Mouse (Mus musculus): ENCODE data around the gene Rap1gap2. TPM values are rescaled to one million over a fixed set of nuclear protein-coding genes. Genes with fewer than 3 reads are reported as not detected.

Rap1gap2 gene
- total RNA-seq, 2 experiments from 2014 or later, result 179 to 181 TPM

DNA sequence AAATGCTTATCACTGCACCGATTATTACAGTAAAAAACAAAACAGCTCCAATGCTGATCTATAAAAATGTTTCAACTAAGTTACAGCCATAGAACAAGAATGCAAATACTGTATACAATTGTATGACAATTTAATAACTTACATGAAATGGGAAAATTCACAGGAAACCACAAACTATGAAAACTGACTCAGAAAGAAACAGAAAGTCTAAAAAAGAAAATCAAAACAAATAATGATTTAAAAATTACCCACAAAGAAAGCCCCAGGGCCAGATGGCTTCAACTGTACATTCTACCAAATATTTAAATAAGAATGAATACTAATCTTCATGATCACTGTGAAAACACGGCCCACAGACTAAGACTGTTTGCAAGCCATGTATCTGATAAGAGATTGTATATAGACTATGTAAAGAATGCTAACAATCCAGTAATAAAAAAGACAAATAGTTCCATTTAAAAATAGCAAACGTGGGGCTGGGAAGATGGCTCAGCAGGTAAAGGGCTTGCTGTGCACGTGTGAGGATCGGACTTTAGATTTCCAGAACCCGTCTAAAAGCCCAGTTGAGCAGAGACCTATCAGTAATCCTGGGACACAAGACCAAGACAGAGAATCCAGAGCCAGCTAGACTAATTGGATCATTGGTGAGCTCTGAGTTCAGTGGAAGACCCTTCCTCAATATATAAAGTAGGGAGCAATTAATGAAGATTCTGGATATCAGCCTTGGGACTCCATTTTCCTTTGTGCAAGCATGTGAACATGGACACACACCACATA, 167.4 kb downstream of the Rap1gap2 start:
- no peak for DNase-seq (ENCODE audit: low spot score in 2 of 2)
- intact Hi-C loops (cut with DNase I), result no loop called here

GRCm38 (mm10) chr11:74442396-74442795, 168.3 kb downstream of the Rap1gap2 start:
- intact Hi-C loops (cut with DNase I), result no loop called here
- no peak for DNase-seq (ENCODE audit: low spot score in 2 of 2)

DNA sequence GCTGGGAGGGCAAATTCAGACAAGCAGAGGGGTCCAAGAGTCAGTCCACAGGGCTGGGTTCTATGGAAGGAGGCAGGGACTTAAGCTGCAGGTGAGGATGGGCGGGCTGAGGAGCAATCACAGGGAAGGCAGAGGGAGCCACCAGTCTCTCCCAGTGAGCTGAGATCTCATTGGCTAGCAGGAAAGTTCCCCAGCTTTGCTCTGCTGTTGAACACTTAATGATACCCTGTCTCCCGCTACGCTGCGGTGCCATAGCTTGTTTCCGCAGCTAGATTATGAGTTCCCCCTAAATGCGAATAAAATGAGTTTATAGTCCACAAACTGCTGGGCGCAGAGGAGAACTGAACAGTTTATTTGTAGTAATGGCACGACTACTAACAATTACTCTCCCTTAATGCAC, 170.6 kb downstream of the Rap1gap2 start:
- DNase-seq (ENCODE audit: low spot score in 2 of 2), result no peak
- intact Hi-C loops (cut with DNase I), result no loop called here

DNA sequence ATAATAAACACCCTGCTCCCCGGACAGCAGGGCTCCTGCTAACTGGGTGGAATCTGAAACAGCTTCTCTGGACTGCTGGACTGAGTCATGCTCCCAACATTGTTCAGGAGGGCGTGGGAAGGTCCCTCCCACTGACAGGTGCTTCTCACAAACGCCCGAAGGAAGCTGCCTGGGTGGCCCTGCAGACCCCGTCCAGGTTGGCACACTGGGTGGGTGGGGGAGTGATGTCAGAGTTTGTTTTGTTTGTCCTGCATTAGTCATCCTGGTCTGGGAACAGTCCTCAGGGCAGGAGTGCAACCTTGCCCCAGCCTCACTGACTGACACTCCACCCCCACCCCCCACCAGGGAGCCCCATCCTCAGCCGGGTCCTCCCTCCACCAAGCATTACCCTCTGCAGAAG, 171.5 kb downstream of the Rap1gap2 start:
- intact Hi-C loops (cut with DNase I), result no loop called here

DNA sequence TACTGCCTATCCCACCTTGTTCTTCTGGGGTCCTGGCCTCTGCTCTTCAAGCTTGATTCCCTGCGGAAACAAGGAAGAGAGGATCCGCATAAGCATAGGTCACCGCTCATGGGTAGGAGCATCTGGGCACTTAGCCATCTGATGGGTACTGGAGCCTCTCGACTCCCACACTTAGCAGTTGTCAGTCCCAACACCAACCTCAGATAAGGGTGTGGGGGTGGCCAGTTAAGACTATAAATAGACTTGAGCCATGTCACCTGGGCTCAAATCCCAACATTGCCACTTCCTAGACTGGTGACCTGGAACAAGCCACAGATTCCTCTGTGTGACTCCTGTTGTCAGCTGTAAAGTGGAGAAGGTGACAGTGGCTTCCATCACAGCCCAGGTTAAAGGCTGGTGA, 172.5 kb downstream of the Rap1gap2 start:
- intact Hi-C loops (cut with DNase I), result no loop called here
- no peak for DNase-seq (ENCODE audit: low spot score in 2 of 2)

More for the DNA sequence above, 171.5 kb downstream of the Rap1gap2 start:
- no peak for DNase-seq (ENCODE audit: low spot score in 2 of 2)

DNA sequence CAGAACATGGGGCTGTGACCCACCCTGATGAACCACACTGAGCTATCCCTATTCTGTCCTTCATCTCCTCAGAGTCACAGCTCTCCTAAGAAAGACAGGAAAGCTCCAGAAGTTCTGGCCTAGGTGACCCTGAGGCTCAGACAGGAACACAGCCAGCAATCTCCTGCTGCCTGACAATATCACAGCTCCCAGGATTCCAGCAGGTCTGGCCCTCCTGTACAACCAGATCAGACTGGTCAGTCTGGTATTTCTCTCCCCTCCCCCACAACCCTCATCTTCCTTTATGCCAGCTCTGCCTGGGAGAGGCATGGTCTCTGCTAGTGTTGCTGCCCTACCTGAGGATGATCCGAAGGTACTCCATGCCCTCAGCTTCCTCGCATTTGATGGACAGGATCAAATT, 175.3 kb downstream of the Rap1gap2 start:
- intact Hi-C loops (cut with DNase I), result no loop called here
- DNase-seq (ENCODE audit: low spot score in 2 of 2), result no peak

DNA sequence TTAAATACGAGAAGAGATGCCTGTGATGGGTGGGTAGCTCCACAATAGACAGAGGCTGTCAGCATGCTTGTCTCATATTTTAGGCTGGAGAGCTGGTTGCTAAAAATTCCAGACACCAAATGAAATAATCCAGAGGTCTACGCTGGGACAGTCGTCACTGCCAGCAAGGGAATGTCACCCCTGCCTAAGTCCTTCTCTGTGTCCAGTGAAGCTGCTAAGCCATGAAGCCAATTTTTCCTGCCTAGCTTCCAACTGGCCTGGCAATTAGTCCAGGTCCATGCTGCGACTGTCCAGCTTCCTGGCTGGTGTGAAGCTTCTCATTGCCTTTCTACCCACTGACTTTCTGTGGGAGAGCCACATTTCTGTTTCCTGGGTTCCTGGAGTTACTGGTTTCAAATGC, 177.7 kb downstream of the Rap1gap2 start:
- DNase-seq (ENCODE audit: low spot score in 2 of 2), result no peak
- intact Hi-C loops (cut with DNase I), result no loop called here

- DNase-seq (ENCODE audit: low spot score in 2 of 2), result no peak
- intact Hi-C loops (cut with DNase I), result no loop called here
These were observed 180.8 kb downstream of the Rap1gap2 start for GRCm38 (mm10) chr11:74429798-74430529.

GRCm38 (mm10) chr11:74426306-74426705, 184.4 kb downstream of the Rap1gap2 start:
- peak in 1 of 2 experiments; percentile 25 for DNase-seq (ENCODE audit: low spot score in 2 of 2)
- intact Hi-C loops (cut with DNase I), result no loop called here

- DNase-seq (ENCODE audit: low spot score in 2 of 2), result no peak
- intact Hi-C loops (cut with DNase I), result no loop called here
These were observed 188.7 kb downstream of the Rap1gap2 start for GRCm38 (mm10) chr11:74422019-74422418.

DNA sequence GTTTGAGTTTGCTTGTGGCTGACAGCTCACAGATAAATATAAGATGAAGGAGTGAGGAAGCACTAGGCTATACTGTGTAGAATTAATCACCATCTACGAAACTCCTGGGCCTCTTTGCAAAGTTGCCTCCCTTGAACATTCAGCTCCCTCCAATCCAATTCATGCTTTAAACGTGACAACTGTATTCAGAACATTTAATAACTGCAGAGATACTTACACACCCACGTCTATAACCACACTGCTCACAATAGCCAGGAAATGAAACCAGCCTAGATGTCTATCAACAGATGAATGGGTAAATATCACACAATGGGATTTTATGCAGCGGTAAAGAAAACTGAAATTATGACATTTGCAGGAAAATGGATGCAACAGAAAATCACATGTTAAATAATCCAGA, 189.6 kb downstream of the Rap1gap2 start:
- intact Hi-C loops (cut with DNase I), result no loop called here
- no peak for DNase-seq (ENCODE audit: low spot score in 2 of 2)

DNA sequence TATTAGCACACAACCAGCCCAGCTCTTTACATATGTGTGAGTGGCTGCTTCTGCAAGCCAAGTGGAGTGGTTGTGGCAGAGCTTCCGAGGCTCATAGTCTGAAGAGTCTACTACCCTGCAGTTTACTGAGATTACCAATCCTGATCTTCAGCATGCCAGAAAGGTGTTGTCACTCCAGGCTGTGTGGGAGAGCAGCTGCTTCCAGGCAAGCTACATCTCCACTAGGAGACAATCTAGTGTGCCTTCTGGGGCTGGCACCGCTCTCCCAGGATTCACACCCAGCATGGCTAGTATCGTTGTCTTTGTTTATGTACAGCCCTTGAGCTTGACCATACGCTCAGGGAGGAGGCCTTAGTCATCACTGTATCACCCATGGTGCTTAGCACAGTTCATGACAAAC, 191.1 kb downstream of the Rap1gap2 start:
- intact Hi-C loops (cut with DNase I), result no loop called here
- no peak for DNase-seq (ENCODE audit: low spot score in 2 of 2)

DNA sequence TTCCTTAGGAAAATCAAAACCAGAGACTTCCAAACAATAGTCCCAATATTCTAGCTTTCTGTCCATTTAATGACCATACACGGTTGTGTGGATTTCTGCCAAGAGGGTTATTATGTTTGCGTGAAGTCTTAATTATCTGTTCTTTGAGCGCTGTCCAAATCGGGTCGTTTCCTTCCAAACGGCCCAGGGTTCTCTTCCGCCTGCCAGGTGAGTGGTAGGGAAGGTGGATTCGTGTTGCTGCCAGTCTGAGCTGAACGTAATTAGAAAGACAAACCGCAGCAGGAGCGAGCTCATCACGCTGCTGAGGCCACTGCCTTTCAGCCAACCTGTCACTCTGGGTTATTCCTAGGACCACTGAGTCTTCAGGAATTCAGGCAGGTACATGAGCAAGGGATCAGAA, 195.0 kb downstream of the Rap1gap2 start:
- intact Hi-C loops (cut with DNase I), result no loop called here
- DNase-seq (ENCODE audit: low spot score in 2 of 2), result no peak

DNA sequence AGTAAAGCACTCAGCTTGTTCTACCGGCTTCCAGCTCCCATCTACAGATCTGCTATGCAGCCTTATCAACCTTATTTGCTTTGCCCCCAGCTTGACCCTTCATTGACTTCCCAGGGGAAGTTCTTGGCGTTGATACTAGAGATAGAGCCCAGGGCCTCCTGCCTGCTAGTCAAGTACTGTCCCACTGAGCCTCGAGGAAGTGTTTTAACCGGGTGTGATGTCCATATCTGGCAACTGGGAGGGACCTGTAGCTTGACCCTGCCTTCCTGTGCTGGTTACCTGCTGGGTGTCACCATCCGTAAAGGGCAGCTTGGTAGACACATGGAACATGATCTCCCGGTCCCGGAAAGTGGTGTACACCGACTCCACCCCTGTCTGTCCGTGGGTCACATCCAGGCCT, 196.6 kb downstream of the Rap1gap2 start:
- DNase-seq (ENCODE audit: low spot score in 2 of 2), result no peak
- intact Hi-C loops (cut with DNase I), result no loop called here

- no peak for DNase-seq (ENCODE audit: low spot score in 2 of 2)
- intact Hi-C loops (cut with DNase I), result no loop called here
These were observed 197.2 kb downstream of the Rap1gap2 start for GRCm38 (mm10) chr11:74413449-74413972.

DNA sequence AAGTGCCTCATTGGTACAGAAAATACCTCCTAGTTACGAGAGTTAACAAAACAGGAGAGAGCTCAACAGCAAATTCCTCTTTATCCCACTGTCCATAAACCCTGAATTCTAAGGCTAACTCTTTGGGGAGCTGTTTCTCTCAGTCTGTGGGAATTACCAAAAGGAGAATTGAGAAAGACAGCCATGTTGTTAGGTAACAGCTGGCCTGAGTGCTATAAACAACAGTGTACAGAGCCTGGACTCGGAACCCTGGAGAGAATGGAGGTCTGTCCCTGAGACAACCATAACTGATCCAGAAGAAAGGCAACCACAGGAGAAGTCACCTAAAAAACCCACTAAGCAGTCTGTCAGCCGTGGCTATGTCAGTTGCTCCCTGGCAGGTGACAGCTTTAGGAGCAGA, 198.3 kb downstream of the Rap1gap2 start:
- DNase-seq (ENCODE audit: low spot score in 2 of 2), result no peak
- intact Hi-C loops (cut with DNase I), result no loop called here

DNA sequence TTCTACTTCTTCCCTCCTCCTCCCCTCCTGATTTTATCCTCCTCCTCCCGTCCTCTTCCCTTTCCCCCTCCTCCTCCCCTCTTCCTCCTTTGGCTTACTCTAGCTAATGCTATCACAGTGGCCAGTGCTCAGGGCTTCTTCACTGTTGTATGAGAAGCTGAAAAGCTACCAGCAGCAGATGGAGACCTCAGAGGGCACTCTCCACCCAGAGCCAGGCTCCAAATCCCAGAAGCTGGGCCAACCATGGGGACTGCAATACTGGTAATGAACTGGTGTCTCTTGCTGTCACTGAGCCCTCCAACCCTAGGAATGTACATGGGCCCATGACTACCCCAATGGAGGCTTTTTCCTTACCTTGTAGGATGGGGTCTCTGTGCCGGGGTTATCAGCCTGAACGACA, 198.8 kb downstream of the Rap1gap2 start:
- intact Hi-C loops (cut with DNase I), result no loop called here
- no peak for DNase-seq (ENCODE audit: low spot score in 2 of 2)

- peak; percentile 49 to 51 for DNase-seq (ENCODE audit: low spot score in 2 of 2)
- intact Hi-C loops (cut with DNase I), result no loop called here
These were observed 200.9 kb downstream of the Rap1gap2 start for GRCm38 (mm10) chr11:74409757-74410174.

GRCm38 (mm10) chr11:74409447-74409754, 201.3 kb downstream of the Rap1gap2 start:
- peak; percentile 23 to 41 for DNase-seq (ENCODE audit: low spot score in 2 of 2)
- intact Hi-C loops (cut with DNase I), result no loop called here

DNA sequence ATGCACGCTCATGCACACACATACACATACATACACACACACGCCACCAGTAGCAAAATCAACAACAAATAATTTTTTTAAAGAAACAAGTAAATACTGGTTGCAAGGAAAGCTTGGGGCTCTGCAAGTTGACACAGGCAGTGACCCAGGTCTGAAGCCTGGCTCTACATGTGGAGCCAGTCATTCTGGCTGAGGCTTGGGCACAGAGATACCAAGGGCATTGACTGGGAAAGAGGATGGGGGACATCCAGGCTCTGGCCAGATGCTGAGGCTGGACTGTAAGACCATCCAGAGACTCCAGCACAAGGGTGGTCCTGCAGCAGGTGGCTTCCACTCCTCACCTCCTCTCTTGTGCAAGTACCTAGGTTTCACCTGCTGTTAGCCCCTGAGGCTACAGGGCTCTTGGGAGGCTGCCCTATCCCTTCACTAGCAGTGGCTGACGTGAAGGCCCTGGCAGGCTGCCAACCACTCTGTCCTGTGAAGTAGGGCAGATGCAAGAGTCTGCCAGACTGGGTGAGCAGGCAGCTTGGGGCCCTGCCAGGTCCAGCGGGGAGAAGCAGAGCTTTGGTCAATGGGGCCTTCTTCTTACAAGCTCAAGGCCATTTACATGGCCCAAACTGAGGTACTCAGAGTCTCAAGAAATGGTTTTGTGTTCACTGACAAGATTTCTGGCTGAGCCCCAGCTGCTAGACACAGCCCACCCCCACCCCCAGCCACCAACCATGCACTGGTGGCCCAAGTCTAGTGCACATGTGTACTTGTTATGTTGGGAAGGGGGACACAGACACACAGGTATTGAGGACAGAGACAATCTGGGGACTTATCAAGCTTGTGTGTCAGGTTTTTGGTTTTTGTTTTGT, 201.9 kb downstream of the Rap1gap2 start:
- intact Hi-C loops (cut with DNase I), result no loop called here
- DNase-seq (ENCODE audit: low spot score in 2 of 2), result peak; percentile 91 to 92
